Mouse (Mus musculus): ENCODE results near the gene Wdr54. TPM values are rescaled to one million over a fixed set of nuclear protein-coding genes. Genes with fewer than 3 reads are reported as not detected.
A peak's percentile ranks its signal among the peaks of the same experiment; 100 is the strongest.

Wdr54 gene
- polyA plus RNA-seq, 1 experiment from 2014 or later: 16.0 TPM

GRCm38 (mm10) chr6:83111510-83112136 is 44.6 kb downstream of the Wdr54 start:
- Histone ChIP-seq H3K9ac (no peak overlapping the region), H3K4me1 (replicated peaks) (peaks cover 43% of the 10 kb centered on the region), H3K9me3 (no peaks in the 10 kb centered on the region), H3K27ac (replicated peaks) (no peak overlapping the region), H3K27me3 (no peaks in the 10 kb centered on the region), H3K4me2 (no peak overlapping the region), H3K4me3 (no peak overlapping the region), H3K36me3 (peaks cover 13% of the 10 kb centered on the region)
- no peak for ATAC-seq (ENCODE audit: low read depth)
- WGBS: 90% methylated on average over 4 of the region's 4 CpGs

GRCm38 (mm10) chr6:83108762-83109668 is 47.2 kb downstream of the Wdr54 start, which contains the start of gene Mrpl53:
Gene Mrpl53 (plus strand): TSS chr6:83109040.
- H3K9ac ChIP-seq: peak within 1 kb of the TSS; percentile 91
- H3K9me3 ChIP-seq: no peaks in the 10 kb centered on the region
- H3K4me2 ChIP-seq: peak within 1 kb of the TSS; percentile 93
- peak; percentile 85 for ATAC-seq (ENCODE audit: low read depth)
- H3K4me1 ChIP-seq (replicated peaks): peaks cover 25% of the 10 kb centered on the region
- peak within 1 kb of the TSS; percentile 90 for H3K4me3 ChIP-seq
- H3K36me3 ChIP-seq: peaks cover 19% of the 10 kb centered on the region
- H3K27me3 ChIP-seq: no peaks in the 10 kb centered on the region
- peak within 1 kb of the TSS; percentile 88 for H3K27ac ChIP-seq (replicated peaks)
- under 1% methylated on average over 76 of the region's 76 CpGs for WGBS

GRCm38 (mm10) chr6:83107566-83108400 is 48.4 kb downstream of the Wdr54 start:
- peaks cover 19% of the 10 kb centered on the region for H3K36me3 ChIP-seq
- ATAC-seq (ENCODE audit: low read depth): peak; percentile 15; the same call in 1 of the 2 replicates
- H3K4me2 ChIP-seq: peak overlapping the region; percentile 93
- no peaks in the 10 kb centered on the region for H3K27me3 ChIP-seq
- H3K9ac ChIP-seq: peak overlapping the region; percentile 91
- peak overlapping the region; percentile 90 for H3K4me3 ChIP-seq
- H3K4me1 ChIP-seq (replicated peaks): peaks cover 34% of the 10 kb centered on the region
- WGBS: 40% methylated on average over 13 of the region's 13 CpGs
- no peak overlapping the region for H3K27ac ChIP-seq (replicated peaks)
- no peaks in the 10 kb centered on the region for H3K9me3 ChIP-seq

- WGBS: 74% methylated on average over 4 of the region's 4 CpGs
- Histone ChIP-seq H3K4me1 (replicated peaks) (peaks cover 35% of the 10 kb centered on the region), H3K4me3 (no peak overlapping the region), H3K9me3 (no peaks in the 10 kb centered on the region), H3K9ac (no peak overlapping the region), H3K4me2 (no peak overlapping the region), H3K27ac (replicated peaks) (no peak overlapping the region), H3K27me3 (0 out of 2 replicates have a peak, but pooled peaks cover 7% of the 10 kb centered on the region), H3K36me3 (peaks cover 11% of the 10 kb centered on the region; the same call in 1 of the 2 replicates)
- ATAC-seq (ENCODE audit: low read depth): no peak
These were observed 52.0 kb downstream of the Wdr54 start for GRCm38 (mm10) chr6:83104158-83104557.

GRCm38 (mm10) chr6:83103130-83103650 is 53.0 kb downstream of the Wdr54 start:
- ATAC-seq (ENCODE audit: low read depth): no peak
- Histone ChIP-seq H3K9ac (peak overlapping the region; percentile 91), H3K27ac (replicated peaks) (no peak overlapping the region), H3K27me3 (0 out of 2 replicates have a peak, but pooled peaks cover 11% of the 10 kb centered on the region), H3K36me3 (peaks cover 11% of the 10 kb centered on the region; the same call in 1 of the 2 replicates), H3K4me3 (peak overlapping the region; percentile 79), H3K4me2 (peak overlapping the region; percentile 99), H3K9me3 (no peaks in the 10 kb centered on the region), H3K4me1 (replicated peaks) (peaks cover 30% of the 10 kb centered on the region)
- WGBS: 50% methylated on average over 11 of the region's 11 CpGs

GRCm38 (mm10) chr6:83101688-83102556 is 54.3 kb downstream of the Wdr54 start:
- Histone ChIP-seq H3K36me3 (peaks cover 6% of the 10 kb centered on the region; the same call in 1 of the 2 replicates), H3K4me1 (replicated peaks) (peaks cover 24% of the 10 kb centered on the region), H3K9ac (peak overlapping the region; percentile 91), H3K4me2 (peak overlapping the region; percentile 99), H3K27me3 (0 out of 2 replicates have a peak, but pooled peaks cover 11% of the 10 kb centered on the region), H3K9me3 (no peaks in the 10 kb centered on the region), H3K27ac (replicated peaks) (peak overlapping the region; percentile 92), H3K4me3 (peak overlapping the region; percentile 79)
- WGBS: under 1% methylated on average over 74 of the region's 74 CpGs
- ATAC-seq (ENCODE audit: low read depth): peak; percentile 87

GRCm38 (mm10) chr6:83101316-83101687 is 54.9 kb downstream of the Wdr54 start, which contains the start of the genes Ccdc142 and Gm42688:
Gene Ccdc142 (plus strand): TSS chr6:83101601.
Gene Gm42688 (plus strand): TSS chr6:83101617.
- H3K9ac ChIP-seq: peak within 1 kb of the TSS; percentile 91

More at GRCm38 (mm10) chr6:83101316-83101687, 54.9 kb downstream of the Wdr54 start, which contains the start of the genes Ccdc142 and Gm42688:
- 0% methylated on average over 25 of the region's 25 CpGs for WGBS
- no peaks in the 10 kb centered on the region for H3K9me3 ChIP-seq
- 0 out of 2 replicates have a peak, but pooled peaks cover 11% of the 10 kb centered on the region for H3K27me3 ChIP-seq
- ATAC-seq (ENCODE audit: low read depth): peak; percentile 87
- peaks cover 24% of the 10 kb centered on the region for H3K4me1 ChIP-seq (replicated peaks)
- H3K27ac ChIP-seq (replicated peaks): peak within 1 kb of the TSS; percentile 92
- peak within 1 kb of the TSS; percentile 99 for H3K4me2 ChIP-seq
- peak within 1 kb of the TSS; percentile 79 for H3K4me3 ChIP-seq
- H3K36me3 ChIP-seq: 0 out of 2 replicates have a peak, but pooled peaks cover 6% of the 10 kb centered on the region

Other genes starting within 250 kb of the Wdr54 start
- gene Sema4f, start 216.6 kb downstream of the Wdr54 start, polyA plus RNA-seq (2015; fragmentation: Nextera tagmentation; extraction: Ambion mirVana): 20.5 and 22.3 TPM in 2 replicates
- gene M1ap, start 209.5 kb downstream of the Wdr54 start, polyA plus RNA-seq (2015; fragmentation: Nextera tagmentation; extraction: Ambion mirVana): not detected in 2 replicates
- gene Dok1, start 122.9 kb downstream of the Wdr54 start, polyA plus RNA-seq (2015; fragmentation: Nextera tagmentation; extraction: Ambion mirVana): 3.6 and 6.1 TPM in 2 replicates
- 7.9 and 10.4 TPM in 2 replicates for gene Loxl3, start 122.2 kb downstream of the Wdr54 start, polyA plus RNA-seq (2015; fragmentation: Nextera tagmentation; extraction: Ambion mirVana)
- gene Aup1, start 101.9 kb downstream of the Wdr54 start, polyA plus RNA-seq (2015; fragmentation: Nextera tagmentation; extraction: Ambion mirVana): 169 and 179 TPM in 2 replicates
- 70.1 and 72.8 TPM in 2 replicates for gene Htra2, start 101.1 kb downstream of the Wdr54 start, polyA plus RNA-seq (2015; fragmentation: Nextera tagmentation; extraction: Ambion mirVana)
- 0.77 and 1.0 TPM in 2 replicates for gene Dqx1, start 98.6 kb downstream of the Wdr54 start, polyA plus RNA-seq (2015; fragmentation: Nextera tagmentation; extraction: Ambion mirVana)
- gene Tlx2, start 86.1 kb downstream of the Wdr54 start, polyA plus RNA-seq (2015; fragmentation: Nextera tagmentation; extraction: Ambion mirVana): 13.3 and 16.1 TPM in 2 replicates
- 55.2 and 55.4 TPM in 2 replicates for gene Pcgf1, start 78.5 kb downstream of the Wdr54 start, polyA plus RNA-seq (2015; fragmentation: Nextera tagmentation; extraction: Ambion mirVana)
- not detected in 2 replicates for gene Lbx2, start 70.0 kb downstream of the Wdr54 start, polyA plus RNA-seq (2015; fragmentation: Nextera tagmentation; extraction: Ambion mirVana)
- 3.2 and 4.9 TPM in 2 replicates for gene Ccdc142, start 54.8 kb downstream of the Wdr54 start, polyA plus RNA-seq (2015; fragmentation: Nextera tagmentation; extraction: Ambion mirVana)
- 4.5 and 5.2 TPM in 2 replicates for gene Gm42688, start 54.8 kb downstream of the Wdr54 start, polyA plus RNA-seq (2015; fragmentation: Nextera tagmentation; extraction: Ambion mirVana)
- 133 TPM in 2 replicates for gene Mrpl53, start 47.4 kb downstream of the Wdr54 start, polyA plus RNA-seq (2015; fragmentation: Nextera tagmentation; extraction: Ambion mirVana)
- 26.8 and 29.1 TPM in 2 replicates for gene Mogs, start 40.9 kb downstream of the Wdr54 start, polyA plus RNA-seq (2015; fragmentation: Nextera tagmentation; extraction: Ambion mirVana)
- 202 and 228 TPM in 2 replicates for gene Wbp1, start 34.8 kb downstream of the Wdr54 start, polyA plus RNA-seq (2015; fragmentation: Nextera tagmentation; extraction: Ambion mirVana)
- 11.4 and 13.0 TPM in 2 replicates for gene Ino80b, start 31.0 kb downstream of the Wdr54 start, polyA plus RNA-seq (2015; fragmentation: Nextera tagmentation; extraction: Ambion mirVana)
- gene Rtkn, start 20.9 kb downstream of the Wdr54 start, polyA plus RNA-seq (2015; fragmentation: Nextera tagmentation; extraction: Ambion mirVana): 18.9 and 20.7 TPM in 2 replicates
- gene 1700003E16Rik, start within 50 bp of the Wdr54 start, polyA plus RNA-seq (2015; fragmentation: Nextera tagmentation; extraction: Ambion mirVana): 2.1 and 3.3 TPM in 2 replicates
- gene Dctn1, start 9.5 kb upstream of the Wdr54 start, polyA plus RNA-seq (2015; fragmentation: Nextera tagmentation; extraction: Ambion mirVana): 165 and 176 TPM in 2 replicates
- 0.17 and 0.56 TPM in 2 replicates for gene Slc4a5, start 63.4 kb upstream of the Wdr54 start, polyA plus RNA-seq (2015; fragmentation: Nextera tagmentation; extraction: Ambion mirVana)
- 27.6 and 27.8 TPM in 2 replicates for gene Mthfd2, start 169.5 kb upstream of the Wdr54 start, polyA plus RNA-seq (2015; fragmentation: Nextera tagmentation; extraction: Ambion mirVana)
- 29.2 and 32.8 TPM in 2 replicates for gene Mob1a, start 169.6 kb upstream of the Wdr54 start, polyA plus RNA-seq (2015; fragmentation: Nextera tagmentation; extraction: Ambion mirVana)
- 68.5 and 70.4 TPM in 2 replicates for gene Bola3, start 192.8 kb upstream of the Wdr54 start, polyA plus RNA-seq (2015; fragmentation: Nextera tagmentation; extraction: Ambion mirVana)

Data from neural tube, embryonic 13.5 days (tissue).